Mouse (Mus musculus): ENCODE data around the gene Dpagt1. TPM values are rescaled to one million over a fixed set of nuclear protein-coding genes. Genes with fewer than 3 reads are reported as not detected.
"Not testable (repeated sequence)": the region's sequence is repeated elsewhere in the genome, so short reads cannot be mapped to it uniquely, and the experiment has no call there.

Gene Dpagt1
- polyA plus RNA-seq, 1 experiment from 2014 or later = 38.0 TPM

GRCm38 (mm10) chr9:44319887-44320798 lies 5.7 kb upstream of the Dpagt1 start, which contains the start of gene C2cd2l:
TSS of gene C2cd2l (minus strand) at chr9:44320285.
- Histone ChIP-seq H3K9me3 (no peaks in the 10 kb centered on the region), H3K9ac (peak within 1 kb of the TSS; percentile 82), H3K4me1 (peaks cover 24% of the 10 kb centered on the region), H3K4me2 (peak within 1 kb of the TSS; percentile 94), H3K27ac (peak within 1 kb of the TSS; percentile 83), H3K4me3 (peak within 1 kb of the TSS; percentile 92), H3K36me3 (peaks cover 20% of the 10 kb centered on the region), H3K27me3 (no peaks in the 10 kb centered on the region)
- under 1% methylated on average over 64 of the region's 67 CpGs for WGBS
- ATAC-seq (ENCODE audit: insufficient number of reproducible peaks, low FRiP score, low TSS enrichment, low read depth) = peak; percentile 99

- no peaks in the 10 kb centered on the region for H3K9me3 ChIP-seq
- H3K4me3 ChIP-seq = peak overlapping the region; percentile 92
- H3K4me1 ChIP-seq = peaks cover 27% of the 10 kb centered on the region
- H3K27ac ChIP-seq = peak overlapping the region; percentile 83
- H3K9ac ChIP-seq = peak overlapping the region; percentile 29
- WGBS = 20% methylated on average over 6 of the region's 6 CpGs
- ATAC-seq (ENCODE audit: insufficient number of reproducible peaks, low FRiP score, low TSS enrichment, low read depth) = peak; percentile 4; the same call in 1 of the 2 replicates
- H3K4me2 ChIP-seq = peak overlapping the region; percentile 94
- peaks cover 14% of the 10 kb centered on the region for H3K36me3 ChIP-seq
- H3K27me3 ChIP-seq = no peaks in the 10 kb centered on the region
These were observed 5.1 kb upstream of the Dpagt1 start for GRCm38 (mm10) chr9:44320799-44321133.

GRCm38 (mm10) chr9:44323656-44324055 lies 2.2 kb upstream of the Dpagt1 start:
- not testable (repeated sequence) for H3K4me2 ChIP-seq; H3K27me3 ChIP-seq; H3K27ac ChIP-seq; H3K9ac ChIP-seq; H3K9me3 ChIP-seq; ATAC-seq (ENCODE audit: insufficient number of reproducible peaks, low FRiP score, low TSS enrichment, low read depth); H3K36me3 ChIP-seq; H3K4me3 ChIP-seq
- H3K4me1 ChIP-seq = peaks cover 28% of the 10 kb centered on the region
- 79% methylated on average over 3 of the region's 4 CpGs for WGBS

- ATAC-seq (ENCODE audit: insufficient number of reproducible peaks, low FRiP score, low TSS enrichment, low read depth) = no peak
- Histone ChIP-seq H3K9ac (no peak overlapping the region), H3K27me3 (no peaks in the 10 kb centered on the region), H3K9me3 (no peaks in the 10 kb centered on the region), H3K4me2 (no peak overlapping the region), H3K36me3 (peaks cover 5% of the 10 kb centered on the region; the same call in 1 of the 2 replicates), H3K4me3 (no peak overlapping the region), H3K27ac (no peak overlapping the region), H3K4me1 (peaks cover 23% of the 10 kb centered on the region)
- 69% methylated on average over 6 of the region's 6 CpGs for WGBS
These were observed 1.7 kb upstream of the Dpagt1 start for GRCm38 (mm10) chr9:44324147-44324546.

- Histone ChIP-seq H3K27ac (peak overlapping the region; percentile 95), H3K36me3 (peaks cover 13% of the 10 kb centered on the region), H3K4me3 (peak overlapping the region; percentile 81; the same call in 1 of the 2 replicates), H3K4me2 (peak overlapping the region; percentile 68), H3K4me1 (peaks cover 20% of the 10 kb centered on the region)
- not testable (repeated sequence) for H3K9me3 ChIP-seq; H3K9ac ChIP-seq; H3K27me3 ChIP-seq; ATAC-seq (ENCODE audit: insufficient number of reproducible peaks, low FRiP score, low TSS enrichment, low read depth)
- WGBS = 58% methylated on average over 7 of the region's 8 CpGs
These were observed 619 bp upstream of the Dpagt1 start for GRCm38 (mm10) chr9:44325032-44325767.

- H3K4me1 ChIP-seq = peaks cover 13% of the 10 kb centered on the region
- H3K9me3 ChIP-seq = no peaks in the 10 kb centered on the region
- H3K36me3 ChIP-seq = peaks cover 26% of the 10 kb centered on the region
- H3K27ac ChIP-seq = peak overlapping the region; percentile 95
- H3K4me3 ChIP-seq = peak overlapping the region; percentile 81
- H3K4me2 ChIP-seq = peak overlapping the region; percentile 68
- H3K27me3 ChIP-seq = no peaks in the 10 kb centered on the region
- ATAC-seq (ENCODE audit: insufficient number of reproducible peaks, low FRiP score, low TSS enrichment, low read depth) = peak; percentile 87
- peak overlapping the region; percentile 87 for H3K9ac ChIP-seq
- WGBS = under 1% methylated on average over 38 of the region's 38 CpGs
These were observed 698 bp downstream of the Dpagt1 start for GRCm38 (mm10) chr9:44326371-44327063.

- peak overlapping the region; percentile 68 for H3K4me2 ChIP-seq
- peak overlapping the region; percentile 81 for H3K4me3 ChIP-seq
- under 1% methylated on average over 22 of the region's 22 CpGs for WGBS
- H3K9ac ChIP-seq = peak overlapping the region; percentile 87
- H3K9me3 ChIP-seq = no peaks in the 10 kb centered on the region
- H3K27ac ChIP-seq = peak overlapping the region; percentile 95
- peaks cover 32% of the 10 kb centered on the region for H3K36me3 ChIP-seq
- no peak for ATAC-seq (ENCODE audit: insufficient number of reproducible peaks, low FRiP score, low TSS enrichment, low read depth)
- H3K27me3 ChIP-seq = no peaks in the 10 kb centered on the region
- H3K4me1 ChIP-seq = peaks cover 13% of the 10 kb centered on the region
These were observed 1.4 kb downstream of the Dpagt1 start for GRCm38 (mm10) chr9:44327064-44327711.

- Histone ChIP-seq H3K4me1 (peaks cover 13% of the 10 kb centered on the region), H3K9me3 (no peaks in the 10 kb centered on the region), H3K4me3 (peak overlapping the region; percentile 81), H3K36me3 (peaks cover 39% of the 10 kb centered on the region), H3K27me3 (no peaks in the 10 kb centered on the region), H3K4me2 (peak overlapping the region; percentile 68), H3K27ac (0 out of 2 replicates have a peak overlapping the region, but pooled peaks have one; percentile 3), H3K9ac (no peak overlapping the region)
- WGBS = 90% methylated on average over 5 of the region's 5 CpGs
- no peak for ATAC-seq (ENCODE audit: insufficient number of reproducible peaks, low FRiP score, low TSS enrichment, low read depth)
These were observed 2.1 kb downstream of the Dpagt1 start for GRCm38 (mm10) chr9:44327926-44328325.

GRCm38 (mm10) chr9:44330736-44331135 lies 4.9 kb downstream of the Dpagt1 start:
- H3K36me3 ChIP-seq = peaks cover 49% of the 10 kb centered on the region
- ATAC-seq (ENCODE audit: insufficient number of reproducible peaks, low FRiP score, low TSS enrichment, low read depth) = no peak

GRCm38 (mm10) chr9:44332918-44333638 lies 7.3 kb downstream of the Dpagt1 start:
- Histone ChIP-seq H3K9me3 (no peaks in the 10 kb centered on the region), H3K36me3 (peaks cover 60% of the 10 kb centered on the region), H3K4me2 (no peak overlapping the region), H3K27me3 (no peaks in the 10 kb centered on the region), H3K9ac (no peak overlapping the region), H3K4me3 (no peak overlapping the region), H3K4me1 (peaks cover 15% of the 10 kb centered on the region), H3K27ac (no peak overlapping the region)
- ATAC-seq (ENCODE audit: insufficient number of reproducible peaks, low FRiP score, low TSS enrichment, low read depth) = no peak
- WGBS = 95% methylated on average over 13 of the region's 13 CpGs

More at GRCm38 (mm10) chr9:44330736-44331135, 4.9 kb downstream of the Dpagt1 start:
- peaks cover 10% of the 10 kb centered on the region for H3K4me1 ChIP-seq
- H3K9me3 ChIP-seq = no peaks in the 10 kb centered on the region
- H3K27ac ChIP-seq = no peak overlapping the region
- H3K4me2 ChIP-seq = no peak overlapping the region
- no peak overlapping the region for H3K9ac ChIP-seq
- H3K27me3 ChIP-seq = no peaks in the 10 kb centered on the region
- no peak overlapping the region for H3K4me3 ChIP-seq
- WGBS = 85% methylated on average over 6 of the region's 6 CpGs

Data from limb, embryonic 15.5 days (tissue).